Mouse (Mus musculus): Measurements from ENCODE around the gene 2310011J03Rik.

2310011J03Rik gene

DNA sequence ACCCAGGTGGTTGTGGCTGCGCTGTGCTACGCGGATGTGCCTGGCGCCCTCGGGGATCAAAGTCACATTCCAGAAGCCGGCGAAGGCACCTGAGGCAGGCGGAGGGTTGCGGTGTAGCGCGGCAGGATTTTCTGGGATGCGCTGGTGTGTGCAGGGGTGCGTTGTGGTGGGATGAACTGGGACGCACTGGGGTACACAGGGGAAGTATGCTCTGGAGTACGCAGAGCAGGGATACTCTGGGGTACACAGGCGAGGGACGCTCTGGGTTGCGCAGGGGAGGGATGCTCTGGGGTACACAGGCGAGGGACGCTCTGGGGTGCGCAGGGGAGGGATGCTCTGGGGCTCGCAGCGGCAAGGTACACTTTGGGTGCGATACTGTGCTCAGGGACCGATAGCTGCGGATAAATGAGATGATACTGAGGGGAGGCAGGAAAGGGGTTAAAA is 22.0 kb upstream of the 2310011J03Rik start:
- no peak for DNase-seq (ENCODE audit: low spot score in 2 of 2)

GRCm38 (mm10) chr10:80341491-80342304 is 21.4 kb upstream of the 2310011J03Rik start:
- no peak for DNase-seq (ENCODE audit: low spot score in 2 of 2)

DNA sequence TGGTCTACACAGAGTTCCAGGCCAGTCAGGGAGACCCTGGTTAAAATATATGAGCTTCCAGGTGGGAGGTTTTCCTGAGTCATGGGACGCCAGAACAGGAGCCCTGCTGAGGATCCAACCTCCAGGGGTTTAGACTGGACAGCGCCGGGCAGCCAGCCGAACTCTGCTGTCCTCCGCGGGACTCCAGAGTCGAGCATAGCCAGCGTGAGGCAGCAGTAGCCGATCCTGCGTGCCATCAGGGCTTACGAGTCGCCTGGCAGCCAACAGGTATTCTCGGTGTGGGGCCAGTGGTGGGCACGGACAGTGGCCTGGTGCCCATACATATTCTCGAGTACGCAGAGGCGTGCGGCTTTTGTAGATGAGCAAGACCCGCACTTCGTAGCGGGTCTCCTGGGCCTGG is 20.7 kb upstream of the 2310011J03Rik start:
- no peak for DNase-seq (ENCODE audit: low spot score in 2 of 2)

- peak; percentile 71 to 76 for DNase-seq (ENCODE audit: low spot score in 2 of 2)
Observed at GRCm38 (mm10) chr10:80339941-80340750, 19.8 kb upstream of the 2310011J03Rik start.

DNA sequence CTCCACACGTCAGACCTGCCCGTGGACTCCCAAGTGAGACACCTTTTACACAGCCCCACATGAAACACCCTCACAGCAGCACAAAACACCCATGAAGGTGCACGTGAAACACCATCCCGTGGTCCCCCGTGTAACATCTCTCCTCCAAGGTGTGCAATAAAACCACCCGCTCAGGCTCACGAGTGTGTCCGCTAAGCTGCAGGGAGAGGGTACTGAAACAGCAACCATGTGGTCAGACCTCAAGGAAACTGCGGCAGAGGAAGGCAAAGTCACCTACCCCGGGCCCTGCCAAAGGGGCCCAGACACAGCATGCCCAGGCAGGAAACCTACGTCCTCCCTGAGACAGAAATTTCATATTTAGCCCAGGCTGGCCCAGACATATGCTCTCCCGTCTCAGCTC is 15.9 kb upstream of the 2310011J03Rik start:
- DNase-seq (ENCODE audit: low spot score in 2 of 2) = no peak

- DNase-seq (ENCODE audit: low spot score in 2 of 2) = no peak
Observed at GRCm38 (mm10) chr10:80332525-80332989, 12.2 kb upstream of the 2310011J03Rik start.

- peak; percentile 58 to 68 for DNase-seq (ENCODE audit: low spot score in 2 of 2)
Observed at GRCm38 (mm10) chr10:80331636-80332524, 11.5 kb upstream of the 2310011J03Rik start.

DNA sequence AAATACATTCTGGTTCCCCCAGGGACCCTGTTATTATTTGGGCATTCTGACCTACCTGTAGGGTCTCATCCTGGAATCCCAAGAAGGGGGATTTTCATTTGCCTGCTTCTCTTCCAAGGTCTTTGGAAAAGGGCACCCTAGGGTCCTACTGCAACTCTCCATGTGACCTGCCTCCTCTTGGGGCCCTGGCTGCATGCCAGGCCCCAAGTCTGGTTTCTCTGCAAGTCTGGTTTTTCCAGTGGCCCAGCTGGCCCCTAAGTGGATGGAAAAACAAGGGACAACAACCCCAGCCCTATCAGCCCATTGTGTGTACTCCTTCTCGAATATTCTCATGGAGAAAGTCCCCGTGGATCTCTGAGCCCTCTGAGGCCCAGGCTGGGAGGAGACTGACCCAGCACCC is 10.6 kb upstream of the 2310011J03Rik start:
- no peak for DNase-seq (ENCODE audit: low spot score in 2 of 2)

GRCm38 (mm10) chr10:80330084-80330483 is 9.7 kb upstream of the 2310011J03Rik start:
- no peak for DNase-seq (ENCODE audit: low spot score in 2 of 2)

DNA sequence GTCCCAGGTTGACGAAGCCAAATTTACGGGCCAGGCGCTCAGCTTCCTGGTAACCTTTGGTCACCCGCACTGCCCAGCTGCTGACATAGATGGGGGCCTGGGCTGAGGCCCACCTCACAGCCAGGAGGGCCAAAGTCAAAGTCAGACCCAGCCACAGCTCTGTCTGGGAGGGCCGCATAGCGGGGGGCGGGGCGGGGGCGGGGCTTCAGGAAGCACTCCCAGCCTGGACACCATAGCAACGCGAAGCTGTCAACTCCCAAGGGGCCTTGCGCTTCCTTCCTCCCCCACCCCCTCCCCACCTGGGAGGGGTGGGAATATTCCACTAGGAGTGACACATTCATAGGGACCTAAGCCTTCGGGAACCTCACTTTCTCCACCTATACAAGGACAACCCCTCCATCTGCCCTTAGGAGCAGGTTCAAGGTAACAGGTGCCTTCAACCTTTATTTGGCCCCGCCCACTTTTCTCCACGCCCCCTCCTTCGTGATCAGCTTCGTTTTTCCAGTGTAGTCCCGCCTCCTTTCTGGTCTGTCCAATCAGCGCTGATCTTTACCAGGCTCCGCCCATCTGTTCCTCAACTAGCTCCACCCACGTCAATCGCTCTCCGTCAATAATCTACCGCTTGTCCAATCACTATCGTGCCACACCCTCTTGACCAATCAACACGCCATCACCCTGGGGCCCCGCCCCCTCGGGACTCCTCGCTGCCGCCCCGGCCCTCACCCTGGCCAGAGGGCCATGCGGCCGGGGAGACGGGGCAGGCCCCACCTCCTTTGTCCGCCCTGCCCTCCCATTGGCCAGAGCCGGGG is 9.1 kb upstream of the 2310011J03Rik start, which contains the start of the genes Pcsk4 and Reep6:
Pcsk4 (minus strand) TSS at position 226 of the 809 bp plus-strand sequence.
Reep6 (plus strand) TSS at position 681 of the 809 bp plus-strand sequence.
- peak; percentile 95 to 97 for DNase-seq (ENCODE audit: low spot score in 2 of 2)

GRCm38 (mm10) chr10:80325045-80325444 is 4.7 kb upstream of the 2310011J03Rik start:
- no peak for DNase-seq (ENCODE audit: low spot score in 2 of 2)

GRCm38 (mm10) chr10:80324120-80325037 is 4.0 kb upstream of the 2310011J03Rik start:
- DNase-seq (ENCODE audit: low spot score in 2 of 2) = no peak

DNA sequence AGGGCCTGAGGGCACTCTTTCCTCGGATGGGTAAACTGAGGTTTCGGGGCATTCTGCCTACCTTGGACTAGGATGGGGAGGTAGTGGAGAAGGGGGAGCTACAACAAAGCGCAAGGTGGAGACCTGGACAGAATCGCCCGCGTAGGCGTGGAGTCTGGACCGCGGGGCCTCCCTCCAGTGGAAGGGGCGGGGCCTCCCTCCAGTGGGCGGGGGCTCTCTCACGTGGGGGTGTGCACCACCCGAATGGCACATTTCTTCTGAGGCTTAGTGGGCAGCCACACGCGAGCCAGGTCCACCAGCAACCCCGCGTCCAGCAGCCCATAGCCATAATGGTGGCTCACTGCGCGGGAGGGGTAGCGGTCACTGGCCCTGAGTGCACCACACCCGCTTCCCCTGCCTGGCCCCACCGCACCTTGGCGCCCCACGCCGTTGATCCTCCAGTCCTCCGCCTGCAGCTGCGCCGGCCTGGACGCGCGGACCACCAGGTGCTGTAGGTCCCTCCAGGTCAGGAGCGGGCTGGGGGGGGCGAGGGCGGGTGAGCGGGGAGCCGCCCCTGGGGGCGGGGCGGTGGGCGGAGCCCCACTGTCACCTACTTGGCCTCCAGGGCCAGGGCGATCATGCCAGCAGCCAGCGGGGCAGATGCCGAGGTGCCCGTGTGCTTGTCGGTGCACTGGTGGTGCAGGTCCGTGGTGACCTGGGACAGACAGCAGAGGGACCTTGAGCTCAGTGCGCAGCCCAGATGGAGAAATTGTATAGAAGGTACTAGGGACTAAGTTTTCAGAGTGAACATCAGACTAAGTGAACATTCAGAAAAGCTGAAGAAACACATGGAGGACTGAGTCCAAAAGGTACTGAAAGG is 3.2 kb upstream of the 2310011J03Rik start:
- peak; percentile 69 to 74 for DNase-seq (ENCODE audit: low spot score in 2 of 2)

DNA sequence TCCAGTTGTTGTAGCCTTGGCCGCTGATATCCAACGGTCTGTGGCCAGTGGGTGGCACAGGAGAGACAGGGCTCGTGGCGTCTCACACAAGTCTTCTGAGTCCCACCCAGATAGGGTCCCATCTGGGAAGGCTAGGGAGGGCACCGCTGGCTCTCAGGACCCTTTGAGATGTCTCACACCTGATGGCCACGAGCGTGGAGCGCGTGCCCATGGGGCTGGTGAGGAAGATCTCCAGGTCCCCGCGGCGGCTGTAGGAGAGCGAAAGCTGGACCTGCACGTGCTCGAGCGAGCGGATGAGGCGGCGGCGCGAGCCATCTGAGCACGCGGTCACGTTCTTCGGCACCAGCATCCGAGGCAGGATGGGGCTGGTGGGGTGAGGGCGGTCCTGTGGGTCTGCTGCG is 2.5 kb upstream of the 2310011J03Rik start:
- DNase-seq (ENCODE audit: low spot score in 2 of 2) = peak in 1 of 2 experiments; percentile 40

- DNase-seq (ENCODE audit: low spot score in 2 of 2) = no peak
Observed at GRCm38 (mm10) chr10:80321670-80322581, 1.6 kb upstream of the 2310011J03Rik start.

- no peak for DNase-seq (ENCODE audit: low spot score in 2 of 2)
Observed at GRCm38 (mm10) chr10:80321014-80321669, 805 bp upstream of the 2310011J03Rik start.

GRCm38 (mm10) chr10:80317011-80317410 is 3.3 kb downstream of the 2310011J03Rik start:
- no peak for DNase-seq (ENCODE audit: low spot score in 2 of 2)
